Mouse (Mus musculus) CH12.LX (cell line): ENCODE measurements around the gene Egfl8. TPM values are rescaled to one million over a fixed set of nuclear protein-coding genes. Genes with fewer than 3 reads are reported as not detected.

Source experiments
- DNase-seq: peaks from one replicate; pipeline ENCODE4 v3.0.0-alpha.2; 2013; ENCODE audit errors: extremely low read depth
- H3K27ac ChIP-seq: 2 replicates; pipeline ENCODE4 v1.5.1; 2012; ENCODE audit warnings: low read depth, mild to moderate bottlenecking, control low read depth, moderate library complexity; ENCODE audit not compliant: insufficient read depth
- H3K27me3 ChIP-seq: replicated peaks from 2 replicates; pipeline ENCODE3; 2012; ENCODE audit warnings: inconsistent platforms
- H3K36me3 ChIP-seq, 2 experiments: replicated peaks in 1 of 2; 2 replicates each; pipeline versions ENCODE3 to v1.6.1; 2012; ENCODE audit warnings: inconsistent platforms in 1 of 2, low read length in 1 of 2, mild to moderate bottlenecking in 1 of 2, mixed read lengths in 1 of 2, moderate library complexity in 1 of 2; ENCODE audit not compliant: control insufficient read depth in 1 of 2, insufficient read depth in 1 of 2
- H3K4me1 ChIP-seq, 2 experiments: 2 replicates each; pipeline ENCODE4 v1.6.1; 2012; ENCODE audit warnings: inconsistent platforms in 1 of 2, moderate library complexity in 1 of 2; ENCODE audit not compliant: insufficient read depth in 2 of 2, control insufficient read depth in 1 of 2
- H3K4me2 ChIP-seq: 2 replicates; pipeline ENCODE4 v1.6.1; 2012; ENCODE audit warnings: low read depth, mild to moderate bottlenecking, control low read depth; ENCODE audit not compliant: poor library complexity, insufficient read depth, severe bottlenecking
- H3K4me3 ChIP-seq, 3 experiments: fragments of 150-350 bp in 1 of 3; sonication (generic) in 1 of 3; replicated peaks in 1 of 3; 2 replicates each; pipeline versions ENCODE3 to v1.5.1; 2011 to 2012; ENCODE audit warnings: low read depth in 2 of 3, low read length in 2 of 3, mild to moderate bottlenecking in 2 of 3, moderate library complexity in 2 of 3, control low read depth in 1 of 3, improper control_type of control experiment in 1 of 3, inconsistent platforms in 1 of 3, mixed read lengths in 1 of 3; ENCODE audit not compliant: poor library complexity in 1 of 3
- H3K79me2 ChIP-seq: replicated peaks from 2 replicates; pipeline ENCODE4 v1.6.1; 2012; ENCODE audit warnings: mild to moderate bottlenecking, moderate library complexity; ENCODE audit not compliant: control insufficient read depth, poor library complexity, insufficient read depth, severe bottlenecking; ENCODE audit errors: extremely low read depth
- H3K9ac ChIP-seq: 2 replicates; pipeline ENCODE4 v1.6.1; 2012; ENCODE audit warnings: low read depth, mild to moderate bottlenecking, control low read depth, moderate library complexity; ENCODE audit not compliant: insufficient read depth
- H3K9me3 ChIP-seq: replicated peaks from 2 replicates; pipeline ENCODE3; 2012; ENCODE audit warnings: low read length, inconsistent platforms, mixed read lengths
- BHLHE40 ChIP-seq: IDR thresholded peaks from 2 replicates; pipeline ENCODE4 v1.6.1; 2011; ENCODE audit warnings: mild to moderate bottlenecking, low read depth, low read length, improper control_type of control experiment
- CHD1 ChIP-seq: IDR thresholded peaks from 2 replicates; pipeline ENCODE4 v1.6.1; 2012; ENCODE audit warnings: low read depth, low read length, improper control_type of control experiment, inconsistent platforms
- CHD2 ChIP-seq: IDR thresholded peaks from 2 replicates; pipeline ENCODE4 v1.6.1; 2011; ENCODE audit warnings: low read length, improper control_type of control experiment
- CTCF ChIP-seq, 2 experiments: IDR thresholded peaks in 1 of 2; conservative IDR thresholded peaks in 1 of 2; 2 replicates each; pipeline ENCODE4 v1.5.1; 2011 to 2012; ENCODE audit warnings: low read depth in 2 of 2, low read length in 2 of 2, improper control_type of control experiment in 1 of 2, inconsistent platforms in 1 of 2, mild to moderate bottlenecking in 1 of 2, moderate library complexity in 1 of 2
- ELF1 ChIP-seq: IDR thresholded peaks from 2 replicates; pipeline ENCODE4 v1.6.1; 2014; ENCODE audit warnings: low read depth, mild to moderate bottlenecking, inconsistent platforms, low read length, improper control_type of control experiment
- EP300 ChIP-seq: IDR thresholded peaks from 2 replicates; pipeline ENCODE4 v1.6.1; 2011; ENCODE audit warnings: low read length, improper control_type of control experiment
- ETS1 ChIP-seq: conservative IDR thresholded peaks from 2 replicates; pipeline ENCODE4 v1.6.1; 2012; ENCODE audit warnings: low read depth, mild to moderate bottlenecking, inconsistent platforms, low read length, improper control_type of control experiment, moderate library complexity
- GABPA ChIP-seq: IDR thresholded peaks from 2 replicates; pipeline ENCODE4 v1.6.1; 2012; ENCODE audit warnings: low read depth, low read length, improper control_type of control experiment, inconsistent platforms; ENCODE audit not compliant: insufficient replicate concordance
- HCFC1 ChIP-seq: IDR thresholded peaks from 2 replicates; pipeline ENCODE4 v1.6.1; 2012; ENCODE audit warnings: low read depth, mild to moderate bottlenecking, inconsistent platforms, low read length, improper control_type of control experiment
- IRF4 ChIP-seq: IDR thresholded peaks from 2 replicates; pipeline ENCODE4 v1.6.1; 2014; ENCODE audit warnings: low read depth, mild to moderate bottlenecking, inconsistent platforms, low read length, improper control_type of control experiment
- JUND ChIP-seq: conservative IDR thresholded peaks from 2 replicates; pipeline ENCODE4 v1.6.1; 2011; ENCODE audit warnings: low read depth, low read length, improper control_type of control experiment
- KAT2A ChIP-seq: IDR thresholded peaks from 2 replicates; pipeline ENCODE4 v1.6.1; 2012; ENCODE audit warnings: low read length, improper control_type of control experiment, inconsistent platforms; ENCODE audit not compliant: insufficient replicate concordance
- MAFK ChIP-seq: IDR thresholded peaks from 2 replicates; pipeline ENCODE4 v1.6.1; 2011; ENCODE audit warnings: low read length, improper control_type of control experiment; ENCODE audit not compliant: insufficient replicate concordance
- MAZ ChIP-seq: IDR thresholded peaks from 2 replicates; pipeline ENCODE4 v1.6.1; 2012; ENCODE audit warnings: low read depth, mild to moderate bottlenecking, inconsistent platforms, low read length, improper control_type of control experiment, moderate library complexity
- MEF2A ChIP-seq: IDR thresholded peaks from 2 replicates; pipeline ENCODE4 v1.6.1; 2014; ENCODE audit warnings: low read depth, mild to moderate bottlenecking, inconsistent platforms, low read length, improper control_type of control experiment, borderline replicate concordance
- MXI1 ChIP-seq: IDR thresholded peaks from 2 replicates; pipeline ENCODE4 v1.6.1; 2011; ENCODE audit warnings: mild to moderate bottlenecking, low read depth, low read length, improper control_type of control experiment
- NELFE ChIP-seq: IDR thresholded peaks from 2 replicates; pipeline ENCODE4 v1.6.1; 2011; ENCODE audit warnings: low read depth, low read length, improper control_type of control experiment
- NRF1 ChIP-seq: IDR thresholded peaks from 2 replicates; pipeline ENCODE4 v1.6.1; 2014; ENCODE audit warnings: low read depth, mild to moderate bottlenecking, inconsistent platforms, low read length, improper control_type of control experiment, moderate library complexity
- PAX5 ChIP-seq: IDR thresholded peaks from 2 replicates; pipeline ENCODE4 v1.6.1; 2012; ENCODE audit warnings: low read length, inconsistent platforms, mixed read lengths
- POLR2AphosphoS2 ChIP-seq: IDR thresholded peaks from 2 replicates; pipeline ENCODE4 v1.6.1; 2011; ENCODE audit warnings: low read depth, low read length, improper control_type of control experiment
- RAD21 ChIP-seq: IDR thresholded peaks from 2 replicates; pipeline ENCODE4 v1.6.1; 2011; ENCODE audit warnings: low read depth, mild to moderate bottlenecking, low read length, improper control_type of control experiment, moderate library complexity
- RCOR1 ChIP-seq: conservative IDR thresholded peaks from 2 replicates; pipeline ENCODE4 v1.6.1; 2012; ENCODE audit warnings: low read depth, mild to moderate bottlenecking, inconsistent platforms, low read length, improper control_type of control experiment
- SIN3A ChIP-seq: IDR thresholded peaks from 2 replicates; pipeline ENCODE4 v1.6.1; 2012; ENCODE audit warnings: low read length, improper control_type of control experiment, inconsistent platforms
- SMC3 ChIP-seq: IDR thresholded peaks from 2 replicates; pipeline ENCODE4 v1.6.1; 2011; ENCODE audit warnings: low read depth, low read length, improper control_type of control experiment
- TBP ChIP-seq: conservative IDR thresholded peaks from 2 replicates; pipeline ENCODE4 v1.6.1; 2011; ENCODE audit warnings: low read depth, low read length, improper control_type of control experiment
- TCF12 ChIP-seq: IDR thresholded peaks from 2 replicates; pipeline ENCODE4 v1.6.1; 2014; ENCODE audit warnings: low read depth, mild to moderate bottlenecking, inconsistent platforms, low read length, improper control_type of control experiment
- UBTF ChIP-seq: IDR thresholded peaks from 2 replicates; pipeline ENCODE4 v1.6.1; 2012; ENCODE audit warnings: low read depth, mild to moderate bottlenecking, inconsistent platforms, low read length, improper control_type of control experiment, moderate library complexity
- USF1 ChIP-seq: IDR thresholded peaks from 2 replicates; pipeline ENCODE4 v1.6.1; 2014; ENCODE audit warnings: low read depth, mild to moderate bottlenecking, inconsistent platforms, low read length, improper control_type of control experiment
- USF2 ChIP-seq: conservative IDR thresholded peaks from 2 replicates; pipeline ENCODE4 v1.6.1; 2011; ENCODE audit warnings: low read depth, low read length, improper control_type of control experiment
- ZKSCAN1 ChIP-seq: IDR thresholded peaks from 2 replicates; pipeline ENCODE4 v1.6.1; 2012; ENCODE audit warnings: low read depth, inconsistent platforms, low read length, improper control_type of control experiment, borderline replicate concordance
- ZMIZ1 ChIP-seq: IDR thresholded peaks from 2 replicates; pipeline ENCODE4 v1.6.1; 2012; ENCODE audit warnings: low read depth, mild to moderate bottlenecking, inconsistent platforms, low read length, improper control_type of control experiment
- ZNF384 ChIP-seq: IDR thresholded peaks from 2 replicates; pipeline ENCODE4 v1.6.1; 2012; ENCODE audit warnings: low read depth, low read length, improper control_type of control experiment, inconsistent platforms
- dilution Hi-C: fragments of 300-500 bp; cut with MboI; formaldehyde crosslinking; loops from 2 replicates; pipeline ENCODE4 v1.14.3; 2020; ENCODE audit warnings: low sequenced_read_pairs; ENCODE audit not compliant: extremely low pct_unique_long_range_greater_than_20kb, extremely low pct_ligation_motif_present
- in situ Hi-C: fragments of 300-500 bp; cut with MboI; formaldehyde crosslinking; loops from 3 replicates; pipeline ENCODE4 v1.14.3; 2019; ENCODE audit warnings: low sequenced_read_pairs, low pct_ligation_motif_present, low pct_unique_long_range_greater_than_20kb, mixed read lengths
- polyA plus RNA-seq: library from polyadenylated mRNA; unstranded; fragments of >175 nt; gene quantifications from 2 replicates; pipeline ENCODE4 v1.2.1, GENCODE M21; 2012; ENCODE audit warnings: low read depth; ENCODE audit not compliant: insufficient read length
- total RNA-seq, 2 experiments: library from RNA; depleted of rRNA; stranded (reverse); fragments of 300-350 nt in 1 of 2; fragments of >200 nt in 1 of 2; gene quantifications; 2 replicates each; pipeline ENCODE4 v1.2.3; 2012 to 2014

The Egfl8 gene
- total and polyA plus RNA-seq, 3 experiments, result not detected

- peaks cover 3 to 31% of the 10 kb centered on the region in 2 experiments; a peak in 2 of 4 replicates for H3K4me1 ChIP-seq
- H3K79me2 ChIP-seq, result no peaks in the 10 kb centered on the region; the same call in 1 of the 2 replicates
Observed at GRCm38 (mm10) chr17:34587814-34588213, 28.0 kb downstream of the Egfl8 start.

GRCm38 (mm10) chr17:34587423-34587811 lies 28.4 kb downstream of the Egfl8 start:
- no peaks in the 10 kb centered on the region; the same call in 1 of the 2 replicates for H3K79me2 ChIP-seq
- H3K27me3 ChIP-seq, result peaks cover 4% of the 10 kb centered on the region
- H3K4me3 ChIP-seq, result peak overlapping the region; percentile 74 to 88 (median 82)
- peak; percentile 90 for DNase-seq
- in situ Hi-C loops (no loop called here), dilution Hi-C loops (no loop called here)
- peak overlapping the region; percentile 65 for H3K9ac ChIP-seq
- H3K27ac ChIP-seq, result no peak overlapping the region
- H3K4me2 ChIP-seq, result no peak overlapping the region; the same call in 1 of the 2 replicates
- no peaks in the 10 kb centered on the region for H3K36me3 ChIP-seq
- no peaks in the 10 kb centered on the region for H3K9me3 ChIP-seq
- peaks cover 3 to 28% of the 10 kb centered on the region in 2 experiments; a peak in 2 of 4 replicates for H3K4me1 ChIP-seq
- TF ChIP-seq CTCF (conservative IDR thresholded peaks at IDR 0.05 in 1 of 2, IDR thresholded peaks at IDR 0.05 in 1 of 2; ENCODE audit: low read depth in 2 of 2, low read length in 2 of 2) (no peak), EP300 (no peak), CHD2 (no peak), NELFE (peak; percentile 86), MXI1 (peak; percentile 22; the same call in 1 of the 2 replicates), NRF1 (peak; percentile 82), ZNF384 (no peak), GABPA (no peak), MAFK (no peak), IRF4 (no peak), MAZ (no peak), MEF2A (no peak), CHD1 (no peak), BHLHE40 (peak; percentile 63), RCOR1 (no peak), ETS1 (no peak), JUND (no peak), PAX5 (no peak), USF2 (no peak), HCFC1 (no peak), TCF12 (peak; percentile 84), TBP (0 out of 2 replicates have a peak, but pooled peaks have one; percentile 26), ZKSCAN1 (no peak), ELF1 (peak; percentile 64), SMC3 (no peak), RAD21 (no peak), USF1 (no peak), ZMIZ1 (no peak; the same call in none of the 2 replicates), UBTF (no peak), POLR2AphosphoS2 (peak; percentile 77; the same call in 1 of the 2 replicates), SIN3A (no peak; the same call in 1 of the 2 replicates)

More at GRCm38 (mm10) chr17:34587814-34588213, 28.0 kb downstream of the Egfl8 start:
- peak overlapping the region; percentile 74 to 88 (median 82) for H3K4me3 ChIP-seq
- H3K4me2 ChIP-seq, result peak overlapping the region; percentile 89
- H3K27ac ChIP-seq, result no peak overlapping the region
- dilution Hi-C loops, result no loop called here
- H3K9ac ChIP-seq, result peak overlapping the region; percentile 65
- H3K36me3 ChIP-seq, result no peaks in the 10 kb centered on the region
- in situ Hi-C loops, result no loop called here
- H3K27me3 ChIP-seq, result peaks cover 2% of the 10 kb centered on the region
- TF ChIP-seq KAT2A, result no peak
- no peak for TF ChIP-seq NELFE
- TF ChIP-seq RCOR1, result no peak
- TF ChIP-seq SIN3A, result peak; percentile 53; the same call in 1 of the 2 replicates
- TF ChIP-seq ETS1, result no peak
- TF ChIP-seq POLR2AphosphoS2, result 0 out of 2 replicates have a peak, but pooled peaks have one; percentile 19
- no peak for DNase-seq
- H3K9me3 ChIP-seq, result no peaks in the 10 kb centered on the region
